Mouse (Mus musculus) forebrain, embryonic 15.5 days (tissue): ENCODE measurements around the gene AC124502.3. TPM values are rescaled to one million over a fixed set of nuclear protein-coding genes. Genes with fewer than 3 reads are reported as not detected.

Experiments
- ATAC-seq: fragments of 200-750 bp; cut with Nextera tagmentation; replicated peaks from 2 replicates; pipeline ENCODE4 v1.8.0; 2017; ENCODE audit warnings: mild to moderate bottlenecking, moderate TSS enrichment, moderate library complexity
- H3K27ac ChIP-seq: fragments of 300-500 bp; sonication (generic); replicated peaks from 2 replicates; pipeline ENCODE4 v1.5.1; 2015; ENCODE audit warnings: mild to moderate bottlenecking, inconsistent platforms
- H3K27me3 ChIP-seq: fragments of 300-500 bp; sonication (generic); 2 replicates; pipeline ENCODE4 v1.6.1; 2015; ENCODE audit warnings: inconsistent platforms
- H3K36me3 ChIP-seq: fragments of 300-500 bp; sonication (generic); 2 replicates; pipeline ENCODE4 v1.6.1; 2015; ENCODE audit warnings: mild to moderate bottlenecking, inconsistent platforms
- H3K4me1 ChIP-seq: fragments of 300-500 bp; sonication (generic); 2 replicates; pipeline ENCODE4 v1.6.1; 2015; ENCODE audit warnings: inconsistent platforms
- H3K4me2 ChIP-seq: fragments of 300-500 bp; sonication (generic); replicated peaks from 2 replicates; pipeline ENCODE4 v1.6.1; 2015; ENCODE audit warnings: mild to moderate bottlenecking, inconsistent platforms
- H3K4me3 ChIP-seq: fragments of 300-500 bp; sonication (generic); 2 replicates; pipeline ENCODE4 v1.5.1; 2015; ENCODE audit warnings: mild to moderate bottlenecking, inconsistent platforms
- H3K9ac ChIP-seq: fragments of 300-500 bp; sonication (generic); replicated peaks from 2 replicates; pipeline ENCODE4 v1.6.1; 2015; ENCODE audit warnings: mild to moderate bottlenecking, inconsistent platforms
- H3K9me3 ChIP-seq: fragments of 300-500 bp; sonication (generic); 2 replicates; pipeline ENCODE4 v1.6.1; 2016; ENCODE audit warnings: inconsistent platforms
- WGBS: fragments of 180-500 bp; shearing (Covaris S2); methylation state at CpG from one replicate; pipeline ENCODE4 v1.1.7; 2015; ENCODE audit warnings: mixed read lengths; 5-methylcytosine and 5-hydroxymethylcytosine counted together
- polyA plus RNA-seq: library from polyadenylated mRNA; unstranded; fragments of >200 nt; fragmentation: Nextera tagmentation; extraction: Ambion mirVana; gene quantifications from 2 replicates; pipeline ENCODE4 v1.2.1, GENCODE M21; 2015

AC124502.3 gene
- polyA plus RNA-seq, 1 experiment from 2014 or later = 4.0 TPM

DNA sequence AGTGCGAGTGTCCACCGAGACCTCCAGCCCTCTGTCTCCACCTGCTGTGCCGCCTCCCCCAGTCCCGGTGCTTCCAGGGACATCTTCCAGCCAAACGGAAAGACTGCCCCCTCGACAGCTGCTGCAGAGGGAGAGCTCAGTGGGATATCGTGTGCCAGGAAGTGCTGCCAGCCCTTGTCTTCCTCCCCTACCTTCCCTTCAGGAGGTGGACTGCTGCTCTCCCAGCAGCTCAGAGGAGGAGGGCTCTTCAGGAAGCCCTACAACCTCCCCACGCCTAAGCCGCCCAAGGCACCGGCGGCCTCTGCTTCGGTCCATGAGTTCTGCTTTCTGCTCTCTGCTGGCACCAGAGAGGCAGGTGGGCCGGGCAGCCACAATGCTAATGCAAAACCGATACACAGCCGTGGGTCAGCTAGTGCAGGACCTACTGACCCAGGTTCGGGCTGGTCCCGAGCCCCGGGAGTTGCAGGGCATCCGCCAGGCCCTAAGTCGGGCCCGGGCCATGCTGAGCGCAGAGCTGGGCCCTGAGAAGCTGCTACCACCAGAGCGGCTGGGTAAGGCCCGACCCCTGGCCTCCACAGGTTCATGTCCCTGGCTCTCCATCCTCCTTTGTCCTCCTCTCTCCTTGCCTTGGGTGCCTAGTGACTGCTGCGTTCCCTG is 13.6 kb downstream of the AC124502.3 start:
- Histone ChIP-seq H3K9ac (no peak overlapping the region), H3K36me3 (peaks cover 20% of the 10 kb centered on the region), H3K4me1 (peaks cover 23% of the 10 kb centered on the region), H3K4me2 (no peak overlapping the region), H3K27ac (no peak overlapping the region), H3K27me3 (peaks cover 35% of the 10 kb centered on the region), H3K4me3 (no peak overlapping the region), H3K9me3 (no peaks in the 10 kb centered on the region)
- ATAC-seq = no peak
- WGBS = 32% methylated on average over 25 of the region's 25 CpGs

DNA sequence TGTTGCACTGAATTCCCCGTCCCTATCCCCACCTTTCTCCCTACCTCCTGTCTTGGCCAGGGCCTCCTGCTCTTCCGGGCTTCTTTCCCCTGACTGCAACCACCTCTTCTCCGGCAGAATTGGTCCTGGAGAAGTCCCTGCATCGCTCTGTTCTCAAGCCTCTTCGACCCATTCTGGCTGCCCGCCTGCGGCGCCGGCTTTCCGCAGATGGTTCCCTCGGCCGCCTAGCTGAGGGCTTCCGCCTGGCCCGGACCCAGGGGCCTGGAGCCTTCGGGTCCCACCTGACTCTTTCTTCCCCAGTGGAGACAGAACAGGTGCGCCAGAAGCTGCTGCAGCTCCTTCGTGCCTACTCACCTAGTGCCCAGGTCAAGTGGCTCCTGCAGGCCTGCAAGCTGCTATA is 14.2 kb downstream of the AC124502.3 start:
- H3K4me1 ChIP-seq = peaks cover 23% of the 10 kb centered on the region
- H3K27ac ChIP-seq = no peak overlapping the region
- no peak overlapping the region for H3K4me2 ChIP-seq
- no peak for ATAC-seq
- 63% methylated on average over 17 of the region's 17 CpGs for WGBS
- no peaks in the 10 kb centered on the region for H3K9me3 ChIP-seq
- H3K4me3 ChIP-seq = no peak overlapping the region
- no peak overlapping the region for H3K9ac ChIP-seq
- peaks cover 15% of the 10 kb centered on the region for H3K36me3 ChIP-seq
- peaks cover 35% of the 10 kb centered on the region for H3K27me3 ChIP-seq

DNA sequence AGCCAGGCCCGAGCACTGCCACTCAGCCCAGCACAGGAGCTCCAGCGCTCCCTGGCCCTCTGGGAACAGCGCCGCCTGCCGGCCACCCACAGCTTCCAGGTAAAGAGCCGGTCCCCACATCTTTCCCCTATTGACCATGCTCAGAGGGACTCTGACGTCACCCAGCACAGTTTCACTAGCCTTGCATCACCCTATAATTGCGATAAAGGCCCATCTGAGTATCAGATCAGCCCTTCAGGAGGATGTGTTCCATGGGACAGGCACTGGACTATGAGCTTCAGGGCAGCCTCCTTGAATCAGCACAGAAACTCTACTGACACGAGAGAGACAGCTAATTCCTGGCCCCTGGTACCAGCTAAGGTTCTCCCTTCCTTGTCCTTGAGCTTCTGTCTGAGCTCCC is 15.2 kb downstream of the AC124502.3 start:
- WGBS = 20% methylated on average over 9 of the region's 9 CpGs
- Histone ChIP-seq H3K27ac (no peak overlapping the region), H3K27me3 (peaks cover 35% of the 10 kb centered on the region), H3K4me2 (no peak overlapping the region), H3K4me1 (peaks cover 23% of the 10 kb centered on the region), H3K36me3 (peaks cover 8% of the 10 kb centered on the region; the same call in 1 of the 2 replicates), H3K4me3 (no peak overlapping the region), H3K9me3 (no peaks in the 10 kb centered on the region), H3K9ac (no peak overlapping the region)
- ATAC-seq = no peak

DNA sequence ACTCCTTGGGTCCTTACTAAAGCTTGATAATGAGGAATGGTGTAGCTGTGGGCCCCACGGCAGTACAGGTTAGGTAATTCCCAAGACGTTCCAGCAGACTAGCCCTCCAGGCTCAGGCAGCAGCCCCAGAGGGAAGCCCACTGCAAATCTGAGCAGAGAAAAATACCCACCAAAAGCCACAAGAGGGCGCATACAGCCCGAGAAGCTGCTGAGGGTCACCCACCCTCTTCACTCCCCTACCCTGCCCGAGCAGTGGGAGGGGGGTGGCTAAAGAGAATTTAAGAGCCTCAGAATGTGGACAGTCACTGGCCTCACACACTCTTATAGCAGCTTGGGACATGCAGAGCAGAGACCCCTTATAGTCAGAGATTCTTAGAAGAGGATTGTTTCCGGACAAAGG is 17.6 kb downstream of the AC124502.3 start:
- Histone ChIP-seq H3K4me3 (no peak overlapping the region), H3K4me2 (no peak overlapping the region), H3K27ac (no peak overlapping the region), H3K27me3 (peaks cover 24% of the 10 kb centered on the region), H3K4me1 (peaks cover 16% of the 10 kb centered on the region; the same call in 1 of the 2 replicates), H3K9me3 (no peaks in the 10 kb centered on the region), H3K9ac (no peak overlapping the region), H3K36me3 (no peaks in the 10 kb centered on the region)
- ATAC-seq = peak; percentile 65; the same call in 1 of the 2 replicates
- 10% methylated on average over 6 of the region's 6 CpGs for WGBS

DNA sequence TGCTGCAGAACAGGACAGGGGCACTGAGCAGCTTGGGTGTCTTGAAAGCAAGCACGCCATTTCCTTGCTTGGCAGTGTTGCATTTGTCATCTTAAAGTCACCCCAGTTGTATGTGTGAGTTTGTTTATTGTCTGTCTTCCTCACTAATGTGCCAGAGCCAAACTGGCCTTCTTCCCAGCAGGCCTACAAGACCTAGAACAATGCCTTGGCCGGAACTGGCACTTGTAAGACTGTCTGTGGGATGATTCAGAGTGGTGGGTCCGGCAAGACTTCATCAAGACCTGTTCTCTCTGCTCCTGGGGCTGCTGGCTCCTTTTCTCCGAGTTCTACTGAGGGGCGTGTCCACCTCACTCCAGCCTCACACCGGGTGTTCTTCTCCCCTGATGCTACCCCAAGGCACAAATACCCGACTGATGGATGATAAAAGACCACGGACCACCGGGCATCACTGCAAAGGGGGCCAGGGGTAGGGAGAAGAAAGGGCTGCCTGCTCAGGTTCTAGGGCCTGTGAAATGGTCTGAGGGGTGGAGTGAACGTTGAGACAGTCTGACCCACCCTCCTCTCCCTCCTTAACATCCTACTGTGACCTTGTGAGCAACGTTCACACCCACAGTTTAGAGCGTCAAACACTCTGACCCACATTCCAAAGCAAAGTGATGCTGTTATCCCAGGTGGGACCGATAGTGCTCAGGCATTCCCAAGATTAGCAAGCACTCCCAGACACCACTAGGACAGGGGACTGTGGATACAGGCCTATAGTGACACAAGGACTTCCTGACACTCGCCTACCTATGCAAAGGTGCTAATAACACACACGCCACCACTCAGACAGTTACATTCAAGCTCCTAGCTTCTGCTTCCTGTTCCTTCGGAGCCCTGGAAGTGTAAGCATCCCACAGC is 19.4 kb downstream of the AC124502.3 start:
- H3K4me3 ChIP-seq = no peak overlapping the region
- H3K9me3 ChIP-seq = no peaks in the 10 kb centered on the region
- no peak overlapping the region for H3K9ac ChIP-seq
- H3K36me3 ChIP-seq = no peaks in the 10 kb centered on the region
- H3K27me3 ChIP-seq = peaks cover 8% of the 10 kb centered on the region; the same call in 1 of the 2 replicates
- no peak overlapping the region for H3K27ac ChIP-seq
- H3K4me2 ChIP-seq = no peak overlapping the region
- H3K4me1 ChIP-seq = peaks cover 16% of the 10 kb centered on the region; the same call in 1 of the 2 replicates
- ATAC-seq = no peak
- 26% methylated on average over 16 of the region's 16 CpGs for WGBS

DNA sequence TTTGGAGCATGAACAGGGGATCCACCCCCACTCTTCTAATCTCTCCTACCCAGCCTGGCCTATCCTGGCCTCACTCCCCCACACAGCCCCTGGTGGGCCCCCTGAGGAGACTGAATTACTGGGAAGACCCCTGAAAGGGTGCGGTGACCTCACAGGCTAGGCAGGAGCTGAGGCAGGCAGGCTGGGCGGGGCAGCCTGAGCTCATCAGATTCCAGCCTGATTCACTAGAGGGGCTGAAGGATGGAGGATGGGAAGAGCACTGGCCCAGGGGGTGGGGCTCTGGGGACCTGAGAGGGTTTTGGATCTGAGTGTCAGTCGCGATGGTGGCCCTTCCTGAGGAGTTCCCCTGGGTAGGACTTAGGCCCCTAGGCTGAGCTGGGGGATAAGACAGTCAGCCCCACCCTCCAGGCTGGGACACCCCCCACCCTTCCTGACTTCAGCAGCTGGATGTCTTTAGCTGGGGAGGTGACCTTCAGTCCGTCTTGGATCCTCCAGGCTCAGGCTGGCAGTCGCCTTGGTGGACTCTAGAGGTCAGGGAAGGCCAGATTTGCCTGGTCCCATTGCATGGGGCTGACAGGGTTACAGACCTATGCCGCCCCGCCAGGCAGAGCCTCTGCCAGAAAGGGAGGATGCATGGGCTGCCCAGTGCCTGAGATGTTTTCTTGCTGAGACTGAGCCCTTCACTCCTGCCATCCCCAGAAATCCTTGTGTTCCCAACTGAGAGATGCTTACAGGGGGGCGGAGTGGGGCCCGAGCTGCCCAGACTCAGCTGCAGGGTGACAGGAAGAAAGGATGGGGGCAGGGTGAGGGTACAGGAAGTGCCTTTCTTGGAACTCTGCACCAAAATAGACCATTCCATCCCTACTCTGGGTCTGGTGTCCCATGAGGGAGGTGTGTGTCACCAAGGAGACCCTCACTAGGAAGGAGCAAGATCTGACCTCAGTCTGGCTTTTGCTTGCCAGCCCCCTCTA is 20.4 kb downstream of the AC124502.3 start:
- 20% methylated on average over 10 of the region's 10 CpGs for WGBS
- Histone ChIP-seq H3K9me3 (no peaks in the 10 kb centered on the region), H3K27ac (no peak overlapping the region), H3K4me2 (no peak overlapping the region), H3K4me1 (peaks cover 16% of the 10 kb centered on the region; the same call in 1 of the 2 replicates), H3K9ac (no peak overlapping the region), H3K36me3 (no peaks in the 10 kb centered on the region), H3K27me3 (no peaks in the 10 kb centered on the region), H3K4me3 (no peak overlapping the region)
- no peak for ATAC-seq

DNA sequence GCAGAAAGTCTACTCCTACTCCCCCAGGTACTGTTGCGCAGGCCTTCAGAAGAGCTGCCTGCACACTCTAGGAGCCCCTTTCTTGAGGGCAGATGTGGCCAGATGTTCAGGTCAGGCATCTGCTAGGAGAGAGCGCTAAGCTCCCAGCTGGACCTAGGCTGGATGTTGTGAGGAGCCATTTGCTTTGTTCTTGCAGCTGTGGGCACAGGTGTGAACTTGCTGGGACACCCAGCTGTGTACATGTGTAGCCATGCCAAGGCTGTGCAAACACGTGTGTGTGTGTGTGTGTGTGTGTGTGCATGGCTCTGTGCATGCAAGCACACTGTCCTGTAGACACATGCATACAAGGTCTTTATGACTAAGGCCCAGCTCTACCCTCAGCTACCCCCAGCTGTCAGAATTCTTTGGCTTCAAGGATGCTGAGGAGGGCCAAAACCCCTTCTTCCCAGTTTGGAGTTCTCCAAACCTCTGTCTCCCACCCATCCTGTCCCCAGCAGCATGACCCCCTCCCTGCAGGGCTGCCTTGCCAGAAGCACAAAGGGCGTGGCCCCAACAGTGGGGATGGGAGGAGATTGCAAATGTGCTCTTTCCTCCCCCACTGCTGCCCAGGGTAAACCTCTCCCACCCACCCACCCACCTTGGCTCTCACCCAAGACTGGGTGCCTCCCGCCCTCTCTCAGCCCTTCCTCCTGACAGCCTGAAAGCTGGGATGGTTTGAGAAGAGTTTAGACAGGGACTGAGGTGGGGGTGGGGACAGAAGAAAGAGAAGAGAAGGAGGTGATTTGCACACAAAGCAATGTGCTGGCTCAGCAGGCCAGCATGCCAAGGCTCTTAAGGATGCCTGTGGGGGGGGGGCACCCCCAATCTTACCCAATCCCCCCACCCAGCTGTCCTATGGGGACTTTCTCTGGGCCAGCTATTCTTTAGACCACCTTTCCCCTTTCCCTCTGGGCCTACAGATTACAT is 22.0 kb downstream of the AC124502.3 start:
- H3K9me3 ChIP-seq = no peaks in the 10 kb centered on the region
- H3K36me3 ChIP-seq = no peaks in the 10 kb centered on the region

DNA sequence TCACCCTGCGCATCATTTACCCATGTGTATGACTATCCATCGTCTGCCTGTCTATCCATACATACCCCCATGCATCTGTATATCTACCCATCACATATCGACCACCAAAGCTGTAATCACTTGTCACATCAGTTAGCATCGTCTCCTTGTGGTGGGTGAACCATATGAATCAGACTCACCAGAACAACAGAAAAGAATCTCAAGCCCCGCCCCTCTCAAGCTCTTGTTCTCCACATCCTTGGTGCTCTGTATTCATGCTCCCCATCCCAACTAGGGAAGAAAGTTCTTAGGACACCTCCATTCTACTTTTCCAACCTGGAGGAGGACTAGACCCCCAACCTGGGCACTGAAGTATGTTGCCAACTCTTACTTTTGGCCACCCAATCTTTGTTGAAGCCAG is 23.4 kb downstream of the AC124502.3 start:
- Histone ChIP-seq H3K4me2 (no peak overlapping the region), H3K27ac (no peak overlapping the region)
- no peak for ATAC-seq

More for the DNA sequence above, 22.0 kb downstream of the AC124502.3 start:
- Histone ChIP-seq H3K4me1 (peaks cover 16% of the 10 kb centered on the region; the same call in 1 of the 2 replicates), H3K4me3 (no peak overlapping the region), H3K4me2 (no peak overlapping the region), H3K27ac (peak overlapping the region; percentile 16; the same call in 1 of the 2 replicates), H3K9ac (no peak overlapping the region), H3K27me3 (no peaks in the 10 kb centered on the region)
- WGBS = 41% methylated on average over 5 of the region's 5 CpGs
- ATAC-seq = peak; percentile 18; the same call in 1 of the 2 replicates

DNA sequence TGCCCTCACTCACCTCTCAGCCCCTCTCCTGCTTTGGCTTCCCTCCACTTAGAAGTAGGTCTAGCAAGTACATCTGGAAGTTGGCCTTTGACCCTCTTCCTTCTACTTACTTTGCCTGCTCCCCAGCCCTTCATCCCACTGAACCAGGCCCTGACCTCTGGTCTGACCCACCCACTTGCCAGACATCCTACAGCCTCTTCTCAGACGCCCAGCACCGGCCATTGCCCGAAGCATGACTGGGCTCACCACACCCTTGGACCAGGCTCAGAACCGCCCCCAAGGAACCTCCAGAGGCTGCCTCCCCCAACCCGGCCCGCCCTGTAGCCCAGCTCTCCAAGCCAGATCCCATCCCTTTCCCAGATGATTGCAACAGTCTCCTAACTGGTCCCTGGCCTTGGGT is 23.8 kb downstream of the AC124502.3 start:
- Histone ChIP-seq H3K4me2 (no peak overlapping the region), H3K9ac (no peak overlapping the region), H3K36me3 (no peaks in the 10 kb centered on the region), H3K4me1 (peaks cover 18% of the 10 kb centered on the region), H3K27ac (no peak overlapping the region), H3K27me3 (peaks cover 4% of the 10 kb centered on the region; the same call in 1 of the 2 replicates), H3K4me3 (no peak overlapping the region), H3K9me3 (no peaks in the 10 kb centered on the region)
- WGBS = 83% methylated on average over 6 of the region's 6 CpGs
- ATAC-seq = no peak

More for the DNA sequence above, 23.4 kb downstream of the AC124502.3 start:
- Histone ChIP-seq H3K4me3 (no peak overlapping the region), H3K36me3 (no peaks in the 10 kb centered on the region), H3K27me3 (peaks cover 2% of the 10 kb centered on the region; the same call in 1 of the 2 replicates), H3K4me1 (peaks cover 14% of the 10 kb centered on the region), H3K9ac (no peak overlapping the region), H3K9me3 (no peaks in the 10 kb centered on the region)
- WGBS = 88% methylated on average over 5 of the region's 5 CpGs

DNA sequence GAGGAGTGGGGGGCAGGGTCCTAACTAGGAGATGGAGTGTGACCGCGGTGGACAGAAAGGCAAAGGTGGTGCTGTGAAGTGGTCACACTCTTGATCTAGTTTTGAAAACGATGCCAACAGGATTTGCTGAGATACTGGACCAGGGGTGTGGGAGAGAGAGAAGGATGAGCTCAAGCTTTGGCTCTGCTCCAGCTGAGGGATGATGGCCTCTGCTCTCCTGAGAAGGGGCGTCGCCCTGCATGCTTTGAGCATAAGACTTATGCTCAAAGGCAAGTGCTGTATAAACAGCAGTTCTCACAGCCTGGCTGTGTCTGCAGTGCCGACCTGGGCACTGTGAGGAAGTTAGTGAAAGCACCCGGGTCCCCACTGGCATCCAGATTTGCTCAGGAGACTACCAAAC is 26.4 kb downstream of the AC124502.3 start:
- 70% methylated on average over 7 of the region's 7 CpGs for WGBS
- no peak for ATAC-seq
- no peak overlapping the region for H3K4me2 ChIP-seq

More for the DNA sequence above, 26.4 kb downstream of the AC124502.3 start:
- H3K27me3 ChIP-seq = peaks cover 4% of the 10 kb centered on the region; the same call in 1 of the 2 replicates
- H3K4me1 ChIP-seq = peaks cover 32% of the 10 kb centered on the region
- no peaks in the 10 kb centered on the region for H3K36me3 ChIP-seq
- H3K9me3 ChIP-seq = no peaks in the 10 kb centered on the region
- H3K4me3 ChIP-seq = no peak overlapping the region
- H3K27ac ChIP-seq = no peak overlapping the region
- no peak overlapping the region for H3K9ac ChIP-seq
